Mouse (Mus musculus) intestine, embryonic 14.5 days (tissue): Measurements from ENCODE around the gene Ube2s. TPM values are rescaled to one million over a fixed set of nuclear protein-coding genes. Genes with fewer than 3 reads are reported as not detected.

Experiments
- ATAC-seq: fragments of 200-750 bp; cut with Nextera tagmentation; replicated peaks from 2 replicates; pipeline ENCODE4 v1.8.0; 2017; ENCODE audit warnings: low read depth, moderate number of reproducible peaks, moderate TSS enrichment, moderate library complexity; ENCODE audit not compliant: low FRiP score, low TSS enrichment
- DNase-seq: peaks from one replicate; pipeline ENCODE4 v3.0.0-alpha.2; 2018; ENCODE audit warnings: low spot score
- H3K27ac ChIP-seq: fragments of 300-500 bp; sonication (generic); 2 replicates; pipeline ENCODE4 v1.5.1; 2014; ENCODE audit warnings: low read depth, mild to moderate bottlenecking, control low read depth
- H3K27me3 ChIP-seq: fragments of 300-500 bp; sonication (generic); replicated peaks from 2 replicates; pipeline ENCODE4 v1.6.1; 2014; ENCODE audit warnings: low read length, control low read depth; ENCODE audit not compliant: control insufficient read depth, insufficient read depth
- H3K36me3 ChIP-seq: fragments of 300-500 bp; sonication (generic); 2 replicates; pipeline ENCODE4 v1.6.1; 2014; ENCODE audit warnings: low read length, control low read depth; ENCODE audit not compliant: control insufficient read depth, insufficient read depth
- H3K4me1 ChIP-seq: fragments of 300-500 bp; sonication (generic); replicated peaks from 2 replicates; pipeline ENCODE4 v1.6.1; 2014; ENCODE audit warnings: low read length, control low read depth, mixed read lengths; ENCODE audit not compliant: control insufficient read depth, insufficient read depth
- H3K4me2 ChIP-seq: fragments of 300-500 bp; sonication (generic); 2 replicates; pipeline ENCODE4 v1.6.1; 2014; ENCODE audit warnings: low read length
- H3K4me3 ChIP-seq: fragments of 300-500 bp; sonication (generic); 2 replicates; pipeline ENCODE4 v1.5.1; 2014; ENCODE audit warnings: low read depth, low read length, control low read depth, mixed read lengths
- H3K9ac ChIP-seq: fragments of 300-500 bp; sonication (generic); 2 replicates; pipeline ENCODE4 v1.6.1; 2014; ENCODE audit warnings: mild to moderate bottlenecking, low read length
- H3K9me3 ChIP-seq: fragments of 300-500 bp; sonication (generic); 2 replicates; pipeline ENCODE4 v1.6.1; 2016; ENCODE audit warnings: low read length, control low read depth; ENCODE audit not compliant: control insufficient read depth
- WGBS: fragments of 180-500 bp; shearing (Covaris S2); extraction: QIAGEN DNeasy Blood & Tissue Kit; methylation state at CpG from one replicate; pipeline ENCODE4 v1.1.7; 2014; 5-methylcytosine and 5-hydroxymethylcytosine counted together
- polyA plus RNA-seq: library from polyadenylated mRNA; unstranded; fragments of >200 nt; fragmentation: Nextera tagmentation; extraction: Ambion mirVana; gene quantifications from 2 replicates; pipeline ENCODE4 v1.2.1, GENCODE M21; 2014

Gene Ube2s
- polyA plus RNA-seq, 1 experiment from 2014 or later, result 354 TPM

GRCm38 (mm10) chr7:4751971-4752820 is 60.2 kb downstream of the Ube2s start:
- H3K27ac ChIP-seq, result peak overlapping the region; percentile 57; the same call in 1 of the 2 replicates
- 2% methylated on average over 30 of the region's 30 CpGs for WGBS
- peak overlapping the region; percentile 35 for H3K4me3 ChIP-seq

DNA sequence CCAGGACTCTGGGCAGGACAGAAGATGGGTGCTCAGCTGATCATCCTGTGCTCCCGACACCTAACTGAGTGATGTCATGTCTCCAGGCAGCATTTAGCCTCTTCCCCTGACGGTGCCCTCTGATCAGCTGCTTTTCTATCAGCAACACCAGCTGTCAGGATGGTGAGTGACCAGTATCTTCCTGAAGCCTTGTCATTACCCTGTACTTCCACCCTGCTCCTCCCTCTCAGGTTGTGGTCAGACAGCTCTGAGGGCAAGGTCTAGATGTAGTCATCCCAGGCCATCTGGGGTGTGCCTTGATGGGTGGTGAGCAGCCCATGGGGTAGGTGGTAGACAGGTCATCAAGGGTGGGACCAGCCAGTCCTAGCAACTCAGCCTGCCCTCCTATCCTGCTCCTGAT is 63.2 kb downstream of the Ube2s start:
- DNase-seq (no peak), ATAC-seq (no peak)
- Histone ChIP-seq H3K4me3 (no peak overlapping the region), H3K4me2 (no peak overlapping the region), H3K9ac (no peak overlapping the region), H3K4me1 (peaks cover 17% of the 10 kb centered on the region; the same call in 1 of the 2 replicates), H3K27ac (no peak overlapping the region), H3K27me3 (no peaks in the 10 kb centered on the region), H3K9me3 (no peaks in the 10 kb centered on the region), H3K36me3 (peaks cover 22% of the 10 kb centered on the region)
- WGBS, result 83% methylated on average over 2 of the region's 2 CpGs

More at GRCm38 (mm10) chr7:4751971-4752820, 60.2 kb downstream of the Ube2s start:
- Histone ChIP-seq H3K4me2 (peak overlapping the region; percentile 64), H3K4me1 (peaks cover 17% of the 10 kb centered on the region; the same call in 1 of the 2 replicates), H3K9ac (peak overlapping the region; percentile 36), H3K9me3 (no peaks in the 10 kb centered on the region), H3K27me3 (no peaks in the 10 kb centered on the region), H3K36me3 (no peaks in the 10 kb centered on the region; the same call in 1 of the 2 replicates)
- DNase-seq, result peak; percentile 89
- peak; percentile 73 for ATAC-seq

DNA sequence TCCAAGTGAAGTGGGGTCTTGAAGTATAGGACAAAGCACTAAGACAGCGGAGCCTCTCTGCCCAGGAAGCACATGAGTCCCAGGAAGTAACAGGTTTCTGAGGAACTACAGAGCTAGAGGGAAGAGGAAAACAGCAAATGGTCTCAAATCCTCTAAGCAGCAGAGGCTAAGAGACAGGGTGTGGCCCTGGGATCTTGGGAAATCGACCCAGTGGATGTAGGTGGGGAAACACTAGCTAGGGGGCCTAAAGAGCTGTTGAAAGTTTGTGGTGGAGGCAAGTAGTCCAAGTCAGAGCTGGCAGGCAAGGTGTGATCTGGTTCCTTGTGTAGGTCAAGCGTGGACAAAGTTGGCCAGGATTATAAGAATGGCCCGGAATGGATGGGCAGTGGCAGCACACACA is 64.1 kb downstream of the Ube2s start:
- 72% methylated on average over 4 of the region's 4 CpGs for whole genome bisulfite sequencing
- no peaks in the 10 kb centered on the region for H3K27me3 ChIP-seq
- ATAC-seq, result no peak
- DNase-seq, result no peak
- H3K27ac ChIP-seq, result no peak overlapping the region
- H3K4me3 ChIP-seq, result no peak overlapping the region
- H3K9ac ChIP-seq, result no peak overlapping the region
- H3K36me3 ChIP-seq, result peaks cover 28% of the 10 kb centered on the region
- no peak overlapping the region for H3K4me2 ChIP-seq
- peaks cover 18% of the 10 kb centered on the region; the same call in 1 of the 2 replicates for H3K4me1 ChIP-seq
- H3K9me3 ChIP-seq, result no peaks in the 10 kb centered on the region

GRCm38 (mm10) chr7:4747156-4747899 is 65.1 kb downstream of the Ube2s start:
- Histone ChIP-seq H3K4me3 (no peak overlapping the region), H3K27ac (no peak overlapping the region), H3K9me3 (no peaks in the 10 kb centered on the region), H3K4me1 (peaks cover 18% of the 10 kb centered on the region; the same call in 1 of the 2 replicates), H3K4me2 (no peak overlapping the region), H3K27me3 (no peaks in the 10 kb centered on the region), H3K36me3 (peaks cover 38% of the 10 kb centered on the region), H3K9ac (no peak overlapping the region)
- DNase-seq (no peak), ATAC-seq (no peak)
- WGBS, result 72% methylated on average over 9 of the region's 9 CpGs

DNA sequence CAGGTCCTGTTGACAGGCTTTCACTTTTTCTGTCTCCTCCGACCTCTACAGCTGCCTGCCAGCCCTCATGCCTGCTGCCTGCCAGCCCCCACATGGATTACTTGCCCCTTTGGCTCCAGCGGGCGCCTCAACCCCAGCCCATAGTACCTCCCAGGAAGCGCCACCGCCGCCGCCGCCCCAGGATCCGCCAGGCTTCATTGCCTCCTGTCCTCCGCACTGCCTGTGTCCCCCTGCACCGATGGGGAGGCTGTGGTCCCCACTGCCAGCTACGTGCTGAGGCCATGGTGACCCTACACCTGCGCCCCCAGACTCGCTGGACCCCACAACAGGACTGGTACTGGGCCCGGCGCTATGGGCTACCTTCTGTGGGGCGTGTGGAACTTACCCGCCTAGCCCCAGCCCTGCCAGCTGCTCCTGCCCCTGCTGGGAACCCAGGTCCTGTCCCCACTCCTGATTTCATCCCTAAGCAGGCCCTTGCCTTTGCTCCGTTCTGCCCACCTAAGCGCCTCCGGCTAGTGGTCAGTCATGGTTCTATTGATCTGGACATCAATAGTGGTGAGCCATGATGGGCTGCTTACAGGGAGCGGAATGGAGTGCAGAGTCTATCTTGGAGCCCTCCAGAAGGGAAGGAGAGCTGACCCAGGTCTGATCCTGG is 65.9 kb downstream of the Ube2s start:
- WGBS, result 87% methylated on average over 22 of the region's 22 CpGs
- DNase-seq (no peak), ATAC-seq (no peak)

GRCm38 (mm10) chr7:4744886-4745285 is 67.5 kb downstream of the Ube2s start:
- WGBS, result 93% methylated on average over 5 of the region's 6 CpGs
- no peak overlapping the region for H3K4me3 ChIP-seq

More for the DNA sequence above, 65.9 kb downstream of the Ube2s start:
- H3K9me3 ChIP-seq, result no peaks in the 10 kb centered on the region
- peaks cover 42% of the 10 kb centered on the region for H3K36me3 ChIP-seq
- no peak overlapping the region for H3K9ac ChIP-seq
- no peak overlapping the region for H3K27ac ChIP-seq
- no peak overlapping the region for H3K4me2 ChIP-seq
- no peak overlapping the region for H3K4me3 ChIP-seq
- H3K4me1 ChIP-seq, result peaks cover 17% of the 10 kb centered on the region
- H3K27me3 ChIP-seq, result no peaks in the 10 kb centered on the region

More at GRCm38 (mm10) chr7:4744886-4745285, 67.5 kb downstream of the Ube2s start:
- Histone ChIP-seq H3K36me3 (peaks cover 42% of the 10 kb centered on the region), H3K4me2 (no peak overlapping the region), H3K9ac (no peak overlapping the region), H3K9me3 (no peaks in the 10 kb centered on the region), H3K4me1 (peaks cover 20% of the 10 kb centered on the region), H3K27ac (no peak overlapping the region), H3K27me3 (no peaks in the 10 kb centered on the region)
- ATAC-seq (no peak), DNase-seq (no peak)

Other genes starting within 250 kb of the Ube2s start
- gene Ptprh, start 208.5 kb downstream of the Ube2s start, polyA plus RNA-seq, result not detected in 2 replicates
- gene Tmem86b, start 181.2 kb downstream of the Ube2s start, polyA plus RNA-seq, result 2.5 and 3.8 TPM in 2 replicates
- gene Ppp6r1, start 153.6 kb downstream of the Ube2s start, polyA plus RNA-seq, result 7.3 and 8.5 TPM in 2 replicates
- gene Hspbp1, start 127.5 kb downstream of the Ube2s start, polyA plus RNA-seq, result 102 and 105 TPM in 2 replicates
- 1.7 and 1.9 TPM in 2 replicates for gene Brsk1, start 122.0 kb downstream of the Ube2s start, polyA plus RNA-seq
- gene Tmem150b, start 87.3 kb downstream of the Ube2s start, polyA plus RNA-seq, result 0.66 and 0.85 TPM in 2 replicates
- 63.6 and 66.9 TPM in 2 replicates for gene Kmt5c, start 72.5 kb downstream of the Ube2s start, polyA plus RNA-seq
- gene Cox6b2, start 59.5 kb downstream of the Ube2s start, polyA plus RNA-seq, result 54.1 and 61.8 TPM in 2 replicates
- gene Fam71e2, start 41.3 kb downstream of the Ube2s start, polyA plus RNA-seq, result not detected in 2 replicates
- gene Il11, start 29.7 kb downstream of the Ube2s start, polyA plus RNA-seq, result 0.28 TPM in 1 of 2 replicates, not detected in the other
- 0.52 TPM in 1 of 2 replicates, not detected in the other for gene Tmem190, start 29.7 kb downstream of the Ube2s start, polyA plus RNA-seq
- gene Tmem238, start 22.9 kb downstream of the Ube2s start, polyA plus RNA-seq, result 14.5 and 24.3 TPM in 2 replicates
- gene Rpl28, start 19.7 kb downstream of the Ube2s start, polyA plus RNA-seq, result 293 and 321 TPM in 2 replicates
- gene Shisa7, start 32.1 kb upstream of the Ube2s start, polyA plus RNA-seq, result 0.30 and 0.42 TPM in 2 replicates
- 6.3 and 8.9 TPM in 2 replicates for gene Isoc2b, start 57.7 kb upstream of the Ube2s start, polyA plus RNA-seq
- 0.96 and 1.0 TPM in 2 replicates for gene Isoc2a, start 64.6 kb upstream of the Ube2s start, polyA plus RNA-seq
- gene Gm36210, start 93.9 kb upstream of the Ube2s start, polyA plus RNA-seq, result not detected in 2 replicates
- gene Zfp628, start 102.6 kb upstream of the Ube2s start, polyA plus RNA-seq, result 3.3 and 4.0 TPM in 2 replicates
- gene Nat14, start 109.4 kb upstream of the Ube2s start, polyA plus RNA-seq, result 3.1 and 3.3 TPM in 2 replicates
- 3.7 and 4.0 TPM in 2 replicates for gene Ssc5d, start 113.2 kb upstream of the Ube2s start, polyA plus RNA-seq
- 0.23 and 0.26 TPM in 2 replicates for gene Sbk2, start 151.8 kb upstream of the Ube2s start, polyA plus RNA-seq
- 0.16 TPM in 1 of 2 replicates, not detected in the other for gene Sbk3, start 158.6 kb upstream of the Ube2s start, polyA plus RNA-seq
- 30.6 and 35.4 TPM in 2 replicates for gene Zfp579, start 183.6 kb upstream of the Ube2s start, polyA plus RNA-seq
- 15.7 and 16.0 TPM in 2 replicates for gene Zfp524, start 201.8 kb upstream of the Ube2s start, polyA plus RNA-seq
- 37.5 and 40.3 TPM in 2 replicates for gene Fiz1, start 202.1 kb upstream of the Ube2s start, polyA plus RNA-seq
- 1.0 and 2.0 TPM in 2 replicates for gene Gm44973, start 202.9 kb upstream of the Ube2s start, polyA plus RNA-seq
- 6.2 and 7.2 TPM in 2 replicates for gene Zfp865, start 207.8 kb upstream of the Ube2s start, polyA plus RNA-seq
- gene Ccdc106, start 208.0 kb upstream of the Ube2s start, polyA plus RNA-seq, result 15.1 and 17.1 TPM in 2 replicates
- gene 4632433K11Rik, start 221.5 kb upstream of the Ube2s start, polyA plus RNA-seq, result not detected in 2 replicates
- 4.8 and 6.3 TPM in 2 replicates for gene Zfp784, start 225.9 kb upstream of the Ube2s start, polyA plus RNA-seq
- gene Zfp580, start 238.9 kb upstream of the Ube2s start, polyA plus RNA-seq, result 38.3 and 40.1 TPM in 2 replicates
- gene U2af2, start 249.6 kb upstream of the Ube2s start, polyA plus RNA-seq, result 129 and 133 TPM in 2 replicates